Mouse (Mus musculus) testis, adult 2 months (tissue): Measurements from ENCODE around the gene Fbxw9. TPM values are rescaled to one million over a fixed set of nuclear protein-coding genes. Genes with fewer than 3 reads are reported as not detected.

Experiments used
- H3K27ac ChIP-seq: fragments of 200-500 bp; 2 replicates; pipeline ENCODE4 v1.5.1; 2012; ENCODE audit warnings: low read depth, low read length; ENCODE audit not compliant: control insufficient read depth, insufficient read depth
- H3K27me3 ChIP-seq: fragments of 200-500 bp; 2 replicates; pipeline ENCODE4 v1.6.1; 2012; ENCODE audit warnings: mild to moderate bottlenecking, low read length, moderate library complexity; ENCODE audit not compliant: control insufficient read depth, insufficient read depth
- H3K36me3 ChIP-seq: fragments of 200-500 bp; 2 replicates; pipeline ENCODE4 v1.6.1; 2012; ENCODE audit warnings: mild to moderate bottlenecking, low read length; ENCODE audit not compliant: control insufficient read depth, insufficient read depth
- H3K4me1 ChIP-seq: fragments of 200-500 bp; 2 replicates; pipeline ENCODE4 v1.6.1; 2012; ENCODE audit warnings: low read length; ENCODE audit not compliant: control insufficient read depth, insufficient read depth
- H3K4me3 ChIP-seq: fragments of 200-500 bp; 2 replicates; pipeline ENCODE4 v1.5.1; 2012; ENCODE audit warnings: low read depth, mild to moderate bottlenecking, low read length, moderate library complexity, mixed read lengths; ENCODE audit not compliant: control insufficient read depth
- CTCF ChIP-seq: fragments of 200-500 bp; IDR thresholded peaks from 2 replicates; pipeline ENCODE4 v1.5.1; 2012; ENCODE audit warnings: low read depth, mild to moderate bottlenecking, inconsistent platforms, low read length, moderate library complexity; ENCODE audit not compliant: control insufficient read depth, insufficient read depth, insufficient replicate concordance
- POLR2A ChIP-seq: fragments of 200-500 bp; IDR thresholded peaks from 2 replicates; pipeline ENCODE4 v1.6.1; 2012; ENCODE audit warnings: low read depth, mild to moderate bottlenecking, inconsistent platforms, low read length, moderate library complexity; ENCODE audit not compliant: control insufficient read depth
- polyA plus RNA-seq: library from polyadenylated mRNA; depleted of rRNA; stranded (reverse); fragments of >200 nt; gene quantifications from 2 replicates; pipeline ENCODE4 v1.2.3, GENCODE M21; 2012

The Fbxw9 gene
- polyA plus RNA-seq, 1 experiment: 83.8 TPM

- Histone ChIP-seq H3K36me3 (no peaks in the 10 kb centered on the region), H3K4me1 (peaks cover 15% of the 10 kb centered on the region), H3K4me3 (no peak overlapping the region), H3K27ac (no peak overlapping the region), H3K27me3 (no peaks in the 10 kb centered on the region)
- TF ChIP-seq POLR2A (no peak), CTCF (no peak)
Measured at GRCm38 (mm10) chr8:85086238-85086637, 26.4 kb downstream of the Fbxw9 start.

GRCm38 (mm10) chr8:85088771-85089170 lies 28.9 kb downstream of the Fbxw9 start:
- Histone ChIP-seq H3K27me3 (no peaks in the 10 kb centered on the region), H3K4me3 (no peak overlapping the region), H3K4me1 (peaks cover 3% of the 10 kb centered on the region), H3K36me3 (no peaks in the 10 kb centered on the region), H3K27ac (no peak overlapping the region)
- TF ChIP-seq CTCF (no peak), POLR2A (no peak)

GRCm38 (mm10) chr8:85090856-85091255 lies 31.0 kb downstream of the Fbxw9 start:
- no peak overlapping the region for H3K27ac ChIP-seq
- H3K36me3 ChIP-seq: no peaks in the 10 kb centered on the region
- H3K4me3 ChIP-seq: no peak overlapping the region
- TF ChIP-seq CTCF (no peak), POLR2A (no peak)
- H3K4me1 ChIP-seq: peaks cover 2% of the 10 kb centered on the region
- H3K27me3 ChIP-seq: no peaks in the 10 kb centered on the region

- H3K4me3 ChIP-seq: no peak overlapping the region
Measured at GRCm38 (mm10) chr8:85091526-85092090, 31.8 kb downstream of the Fbxw9 start.

GRCm38 (mm10) chr8:85095051-85095450 lies 35.2 kb downstream of the Fbxw9 start:
- peaks cover 2% of the 10 kb centered on the region for H3K4me1 ChIP-seq
- no peak overlapping the region for H3K27ac ChIP-seq
- no peak overlapping the region for H3K4me3 ChIP-seq
- no peaks in the 10 kb centered on the region for H3K27me3 ChIP-seq
- TF ChIP-seq POLR2A (no peak), CTCF (no peak)
- H3K36me3 ChIP-seq: no peaks in the 10 kb centered on the region; the same call in 1 of the 2 replicates

More at GRCm38 (mm10) chr8:85091526-85092090, 31.8 kb downstream of the Fbxw9 start:
- Histone ChIP-seq H3K36me3 (no peaks in the 10 kb centered on the region; the same call in 1 of the 2 replicates), H3K4me1 (peaks cover 2% of the 10 kb centered on the region), H3K27me3 (no peaks in the 10 kb centered on the region), H3K27ac (no peak overlapping the region)
- no peak for TF ChIP-seq POLR2A
- TF ChIP-seq CTCF: no peak

- no peak overlapping the region for H3K27ac ChIP-seq
- no peak for TF ChIP-seq POLR2A
- no peak for TF ChIP-seq CTCF
- H3K27me3 ChIP-seq: no peaks in the 10 kb centered on the region
- no peak overlapping the region for H3K4me3 ChIP-seq
- no peaks in the 10 kb centered on the region; the same call in 1 of the 2 replicates for H3K36me3 ChIP-seq
- H3K4me1 ChIP-seq: peaks cover 2% of the 10 kb centered on the region
Measured at GRCm38 (mm10) chr8:85095566-85095965, 35.7 kb downstream of the Fbxw9 start.

- H3K27ac ChIP-seq: no peak overlapping the region
- H3K36me3 ChIP-seq: no peaks in the 10 kb centered on the region; the same call in 1 of the 2 replicates
- peaks cover 2% of the 10 kb centered on the region for H3K4me1 ChIP-seq
- no peak for TF ChIP-seq POLR2A
- TF ChIP-seq CTCF: no peak
- H3K27me3 ChIP-seq: no peaks in the 10 kb centered on the region
- no peak overlapping the region for H3K4me3 ChIP-seq
Measured at GRCm38 (mm10) chr8:85096196-85096595, 36.3 kb downstream of the Fbxw9 start.
